Mouse (Mus musculus): Measurements from ENCODE around the gene Acad10. TPM values are rescaled to one million over a fixed set of nuclear protein-coding genes. Genes with fewer than 3 reads are reported as not detected.

Acad10 gene
- polyA plus RNA-seq, 1 experiment from 2014 or later = 5.3 TPM

GRCm38 (mm10) chr5:121601547-121602299, 58.6 kb downstream of the Acad10 start:
- peak; percentile 99 for TF ChIP-seq CTCF (IDR thresholded peaks at IDR 0.05; ENCODE audit: low read depth)
- Histone ChIP-seq H3K9ac (ENCODE audit: low read depth, low read length) (no peak overlapping the region), H3K27me3 (replicated peaks; ENCODE audit: control insufficient read depth, insufficient read depth, low read length) (no peaks in the 10 kb centered on the region), H3K36me3 (ENCODE audit: control insufficient read depth, insufficient read depth) (no peaks in the 10 kb centered on the region), H3K9me3 (ENCODE audit: control insufficient read depth) (no peaks in the 10 kb centered on the region), H3K4me3 (ENCODE audit: low read depth, low read length) (no peak overlapping the region), H3K4me2 (replicated peaks; ENCODE audit: low read depth) (peak overlapping the region; percentile 41; the same call in 1 of the 2 replicates), H3K27ac (ENCODE audit: low read depth, low read length) (no peak overlapping the region), H3K4me1 (replicated peaks; ENCODE audit: control insufficient read depth, insufficient read depth, low read length) (no peaks in the 10 kb centered on the region; the same call in 1 of the 2 replicates)
- WGBS = 30% methylated on average over 9 of the region's 9 CpGs
- 0 out of 2 replicates have a peak, but pooled peaks have one; percentile 30 for ATAC-seq

- TF ChIP-seq CTCF (IDR thresholded peaks at IDR 0.05; ENCODE audit: low read depth) = no peak
- no peak overlapping the region for H3K9ac ChIP-seq (ENCODE audit: low read depth, low read length)
- no peaks in the 10 kb centered on the region for H3K27me3 ChIP-seq (replicated peaks; ENCODE audit: control insufficient read depth, insufficient read depth, low read length)
- 73% methylated on average over 13 of the region's 13 CpGs for WGBS
- H3K9me3 ChIP-seq (ENCODE audit: control insufficient read depth) = no peaks in the 10 kb centered on the region
- H3K36me3 ChIP-seq (ENCODE audit: control insufficient read depth, insufficient read depth) = no peaks in the 10 kb centered on the region
- peak overlapping the region; percentile 41; the same call in 1 of the 2 replicates for H3K27ac ChIP-seq (ENCODE audit: low read depth, low read length)
- H3K4me2 ChIP-seq (replicated peaks; ENCODE audit: low read depth) = no peak overlapping the region
- H3K4me1 ChIP-seq (replicated peaks; ENCODE audit: control insufficient read depth, insufficient read depth, low read length) = peaks cover 3% of the 10 kb centered on the region; the same call in 1 of the 2 replicates
- no peak for ATAC-seq
- no peak overlapping the region for H3K4me3 ChIP-seq (ENCODE audit: low read depth, low read length)
Observed at GRCm38 (mm10) chr5:121598871-121599610, 61.3 kb downstream of the Acad10 start.

GRCm38 (mm10) chr5:121597991-121598537, 62.2 kb downstream of the Acad10 start:
- 79% methylated on average over 7 of the region's 7 CpGs for WGBS
- H3K4me2 ChIP-seq (replicated peaks; ENCODE audit: low read depth) = no peak overlapping the region
- peak; percentile 34; the same call in 1 of the 2 replicates for ATAC-seq
- H3K9ac ChIP-seq (ENCODE audit: low read depth, low read length) = no peak overlapping the region
- TF ChIP-seq CTCF (IDR thresholded peaks at IDR 0.05; ENCODE audit: low read depth) = no peak
- H3K27ac ChIP-seq (ENCODE audit: low read depth, low read length) = peak overlapping the region; percentile 41
- H3K27me3 ChIP-seq (replicated peaks; ENCODE audit: control insufficient read depth, insufficient read depth, low read length) = no peaks in the 10 kb centered on the region
- no peak overlapping the region for H3K4me3 ChIP-seq (ENCODE audit: low read depth, low read length)
- H3K36me3 ChIP-seq (ENCODE audit: control insufficient read depth, insufficient read depth) = no peaks in the 10 kb centered on the region
- H3K4me1 ChIP-seq (replicated peaks; ENCODE audit: control insufficient read depth, insufficient read depth, low read length) = peaks cover 3% of the 10 kb centered on the region; the same call in 1 of the 2 replicates
- no peaks in the 10 kb centered on the region for H3K9me3 ChIP-seq (ENCODE audit: control insufficient read depth)

GRCm38 (mm10) chr5:121597332-121597731, 63.0 kb downstream of the Acad10 start:
- Histone ChIP-seq H3K4me2 (replicated peaks; ENCODE audit: low read depth) (no peak overlapping the region), H3K4me1 (replicated peaks; ENCODE audit: control insufficient read depth, insufficient read depth, low read length) (peaks cover 3% of the 10 kb centered on the region), H3K4me3 (ENCODE audit: low read depth, low read length) (no peak overlapping the region), H3K27me3 (replicated peaks; ENCODE audit: control insufficient read depth, insufficient read depth, low read length) (no peaks in the 10 kb centered on the region), H3K36me3 (ENCODE audit: control insufficient read depth, insufficient read depth) (no peaks in the 10 kb centered on the region), H3K9ac (ENCODE audit: low read depth, low read length) (no peak overlapping the region), H3K27ac (ENCODE audit: low read depth, low read length) (no peak overlapping the region), H3K9me3 (ENCODE audit: control insufficient read depth) (no peaks in the 10 kb centered on the region)
- no peak for ATAC-seq
- WGBS = 66% methylated on average over 4 of the region's 4 CpGs
- no peak for TF ChIP-seq CTCF (IDR thresholded peaks at IDR 0.05; ENCODE audit: low read depth)

GRCm38 (mm10) chr5:121596226-121596625, 64.1 kb downstream of the Acad10 start:
- Histone ChIP-seq H3K27me3 (replicated peaks; ENCODE audit: control insufficient read depth, insufficient read depth, low read length) (no peaks in the 10 kb centered on the region), H3K9me3 (ENCODE audit: control insufficient read depth) (no peaks in the 10 kb centered on the region), H3K9ac (ENCODE audit: low read depth, low read length) (no peak overlapping the region), H3K4me2 (replicated peaks; ENCODE audit: low read depth) (no peak overlapping the region), H3K27ac (ENCODE audit: low read depth, low read length) (0 out of 2 replicates have a peak overlapping the region, but pooled peaks have one; percentile 7), H3K4me3 (ENCODE audit: low read depth, low read length) (no peak overlapping the region), H3K4me1 (replicated peaks; ENCODE audit: control insufficient read depth, insufficient read depth, low read length) (peaks cover 3% of the 10 kb centered on the region; the same call in 1 of the 2 replicates), H3K36me3 (ENCODE audit: control insufficient read depth, insufficient read depth) (no peaks in the 10 kb centered on the region)
- TF ChIP-seq CTCF (IDR thresholded peaks at IDR 0.05; ENCODE audit: low read depth) = no peak
- WGBS = 53% methylated on average over 6 of the region's 6 CpGs
- ATAC-seq = no peak

- ATAC-seq = no peak
- Histone ChIP-seq H3K4me3 (ENCODE audit: low read depth, low read length) (no peak overlapping the region), H3K27ac (ENCODE audit: low read depth, low read length) (no peak overlapping the region), H3K27me3 (replicated peaks; ENCODE audit: control insufficient read depth, insufficient read depth, low read length) (no peaks in the 10 kb centered on the region), H3K36me3 (ENCODE audit: control insufficient read depth, insufficient read depth) (no peaks in the 10 kb centered on the region), H3K4me1 (replicated peaks; ENCODE audit: control insufficient read depth, insufficient read depth, low read length) (peaks cover 3% of the 10 kb centered on the region; the same call in 1 of the 2 replicates), H3K9me3 (ENCODE audit: control insufficient read depth) (no peaks in the 10 kb centered on the region), H3K9ac (ENCODE audit: low read depth, low read length) (no peak overlapping the region), H3K4me2 (replicated peaks; ENCODE audit: low read depth) (no peak overlapping the region)
- TF ChIP-seq CTCF (IDR thresholded peaks at IDR 0.05; ENCODE audit: low read depth) = no peak
- WGBS = 44% methylated on average over 6 of the region's 6 CpGs
Observed at GRCm38 (mm10) chr5:121595758-121596157, 64.6 kb downstream of the Acad10 start.
